Mouse (Mus musculus) hindbrain, embryonic 11.5 days (tissue): ENCODE data around the gene Ube2h. TPM values are rescaled to one million over a fixed set of nuclear protein-coding genes. Genes with fewer than 3 reads are reported as not detected.

Source experiments
- ATAC-seq: fragments of 200-750 bp; cut with Nextera tagmentation; 2 replicates; pipeline ENCODE4 v1.8.0; 2017; ENCODE audit warnings: mild to moderate bottlenecking, moderate TSS enrichment, moderate library complexity; ENCODE audit not compliant: low FRiP score
- DNase-seq: peaks from one replicate; pipeline ENCODE4 v3.0.0-alpha.2; 2015; ENCODE audit warnings: low spot score
- H3K27ac ChIP-seq: fragments of 300-500 bp; sonication (generic); 2 replicates; pipeline ENCODE4 v1.5.1; 2014; ENCODE audit warnings: mild to moderate bottlenecking, low read depth, low read length
- H3K27me3 ChIP-seq: fragments of 300-500 bp; sonication (generic); 2 replicates; pipeline ENCODE4 v1.6.1; 2014; ENCODE audit warnings: mild to moderate bottlenecking, low read length, moderate library complexity, mixed read lengths; ENCODE audit not compliant: control insufficient read depth, insufficient read depth
- H3K36me3 ChIP-seq: fragments of 300-500 bp; sonication (generic); 2 replicates; pipeline ENCODE4 v1.6.1; 2014; ENCODE audit warnings: mild to moderate bottlenecking, low read length, moderate library complexity, mixed read lengths; ENCODE audit not compliant: control insufficient read depth, insufficient read depth
- H3K4me1 ChIP-seq: fragments of 300-500 bp; sonication (generic); replicated peaks from 2 replicates; pipeline ENCODE4 v1.6.1; 2014; ENCODE audit warnings: low read length, mixed read lengths; ENCODE audit not compliant: control insufficient read depth, insufficient read depth
- H3K4me2 ChIP-seq: fragments of 300-500 bp; sonication (generic); replicated peaks from 2 replicates; pipeline ENCODE4 v1.6.1; 2014; ENCODE audit warnings: mild to moderate bottlenecking, low read depth, low read length
- H3K4me3 ChIP-seq: fragments of 300-500 bp; sonication (generic); 2 replicates; pipeline ENCODE4 v1.5.1; 2014; ENCODE audit warnings: low read depth, low read length
- H3K9ac ChIP-seq: fragments of 300-500 bp; sonication (generic); 2 replicates; pipeline ENCODE4 v1.6.1; 2014; ENCODE audit warnings: low read depth, low read length
- H3K9me3 ChIP-seq: fragments of 300-500 bp; sonication (generic); 2 replicates; pipeline ENCODE4 v1.6.1; 2016; ENCODE audit warnings: low read length; ENCODE audit not compliant: control insufficient read depth
- WGBS: fragments of 180-500 bp; shearing (Covaris S2); extraction: QIAGEN DNeasy Blood & Tissue Kit; methylation state at CpG from one replicate; pipeline ENCODE4 v1.1.7; 2014; 5-methylcytosine and 5-hydroxymethylcytosine counted together
- polyA plus RNA-seq: library from polyadenylated mRNA; unstranded; fragments of >200 nt; fragmentation: Nextera tagmentation; extraction: Ambion mirVana; gene quantifications from 2 replicates; pipeline ENCODE4 v1.2.1, GENCODE M21; 2014

Ube2h gene
- polyA plus RNA-seq, 1 experiment from 2014 or later: 56.1 TPM

GRCm38 (mm10) chr6:30269846-30270245, 34.5 kb downstream of the Ube2h start:
- DNase-seq: no peak

DNA sequence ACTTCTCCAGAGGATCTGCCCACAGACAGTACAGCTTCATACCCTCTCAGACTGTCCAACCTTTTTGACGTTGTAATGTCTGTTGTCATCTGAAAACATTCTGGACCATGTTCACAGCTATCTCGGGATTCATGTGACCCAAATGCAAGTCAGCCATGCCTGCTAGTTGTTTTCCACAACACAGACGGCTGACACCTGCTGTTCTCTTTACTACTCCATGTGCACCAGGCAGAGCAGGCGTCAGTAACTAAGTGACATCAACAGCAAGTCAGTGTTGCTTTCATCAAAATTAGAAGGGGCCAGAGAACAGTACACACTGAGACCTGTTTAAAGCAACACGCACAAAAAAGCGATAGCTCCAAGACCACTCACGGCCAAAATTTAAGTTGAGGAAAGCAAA, 36.9 kb downstream of the Ube2h start:
- H3K4me3 ChIP-seq: no peak overlapping the region
- H3K27me3 ChIP-seq: no peaks in the 10 kb centered on the region
- DNase-seq (no peak), ATAC-seq (no peak)
- peaks cover 4% of the 10 kb centered on the region; the same call in 1 of the 2 replicates for H3K36me3 ChIP-seq
- 96% methylated on average over 7 of the region's 7 CpGs for WGBS
- H3K4me2 ChIP-seq: no peak overlapping the region
- H3K9me3 ChIP-seq: no peaks in the 10 kb centered on the region
- no peaks in the 10 kb centered on the region for H3K4me1 ChIP-seq
- no peak overlapping the region for H3K9ac ChIP-seq
- H3K27ac ChIP-seq: no peak overlapping the region

More at GRCm38 (mm10) chr6:30269846-30270245, 34.5 kb downstream of the Ube2h start:
- Histone ChIP-seq H3K4me2 (no peak overlapping the region), H3K27ac (no peak overlapping the region), H3K4me1 (0 out of 2 replicates have a peak, but pooled peaks cover 3% of the 10 kb centered on the region), H3K9ac (no peak overlapping the region), H3K4me3 (no peak overlapping the region), H3K27me3 (no peaks in the 10 kb centered on the region), H3K36me3 (peaks cover 4% of the 10 kb centered on the region; the same call in 1 of the 2 replicates), H3K9me3 (no peaks in the 10 kb centered on the region)
- 86% methylated on average over 5 of the region's 5 CpGs for WGBS
- no peak for ATAC-seq

DNA sequence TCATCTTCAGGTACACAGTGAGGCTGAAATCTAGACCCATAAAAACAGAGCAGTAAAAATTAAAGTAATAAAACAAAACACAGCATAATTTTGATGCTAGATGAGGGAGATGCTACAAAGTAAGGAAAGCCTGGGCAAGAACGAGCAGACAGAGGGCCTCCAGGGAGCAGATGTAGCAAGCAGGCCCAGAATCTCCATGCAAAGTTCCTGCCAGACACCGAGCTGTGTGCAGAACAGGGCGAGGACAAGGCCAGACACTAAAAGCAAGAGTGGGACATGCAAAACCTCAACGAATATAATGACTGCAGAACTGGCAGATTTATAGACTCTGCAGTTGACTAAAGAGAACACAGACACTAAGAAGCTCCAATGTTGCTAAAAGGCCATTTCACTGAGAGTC, 38.9 kb downstream of the Ube2h start:
- H3K27ac ChIP-seq: no peak overlapping the region
- H3K4me1 ChIP-seq: no peaks in the 10 kb centered on the region
- 91% methylated on average over 4 of the region's 4 CpGs for WGBS
- H3K27me3 ChIP-seq: no peaks in the 10 kb centered on the region
- no peak overlapping the region for H3K9ac ChIP-seq
- H3K4me2 ChIP-seq: no peak overlapping the region
- DNase-seq (no peak), ATAC-seq (no peak)
- no peak overlapping the region for H3K4me3 ChIP-seq
- H3K36me3 ChIP-seq: peaks cover 4% of the 10 kb centered on the region; the same call in 1 of the 2 replicates
- H3K9me3 ChIP-seq: no peaks in the 10 kb centered on the region

- no peak overlapping the region for H3K27ac ChIP-seq
- WGBS: 94% methylated on average over 4 of the region's 4 CpGs
- H3K36me3 ChIP-seq: peaks cover 6% of the 10 kb centered on the region; the same call in 1 of the 2 replicates
- no peak overlapping the region for H3K4me2 ChIP-seq
- H3K4me1 ChIP-seq: no peaks in the 10 kb centered on the region
- DNase-seq: no peak
- H3K4me3 ChIP-seq: no peak overlapping the region
- no peak overlapping the region for H3K9ac ChIP-seq
- no peak for ATAC-seq
- no peaks in the 10 kb centered on the region for H3K9me3 ChIP-seq
- no peaks in the 10 kb centered on the region for H3K27me3 ChIP-seq
Observed at GRCm38 (mm10) chr6:30263053-30263452, 41.3 kb downstream of the Ube2h start.

GRCm38 (mm10) chr6:30259271-30259670, 45.1 kb downstream of the Ube2h start:
- no peaks in the 10 kb centered on the region for H3K4me1 ChIP-seq
- H3K27me3 ChIP-seq: no peaks in the 10 kb centered on the region
- no peak for DNase-seq
- no peak overlapping the region for H3K9ac ChIP-seq
- WGBS: 88% methylated on average over 6 of the region's 6 CpGs
- no peaks in the 10 kb centered on the region for H3K9me3 ChIP-seq
- no peak for ATAC-seq
- H3K27ac ChIP-seq: no peak overlapping the region
- H3K36me3 ChIP-seq: 0 out of 2 replicates have a peak, but pooled peaks cover 2% of the 10 kb centered on the region
- H3K4me2 ChIP-seq: no peak overlapping the region
- no peak overlapping the region for H3K4me3 ChIP-seq

- H3K27me3 ChIP-seq: no peaks in the 10 kb centered on the region
- H3K4me3 ChIP-seq: no peak overlapping the region
- no peak overlapping the region for H3K9ac ChIP-seq
- 89% methylated on average over 1 of the region's 1 CpGs for WGBS
- no peaks in the 10 kb centered on the region for H3K9me3 ChIP-seq
- no peak overlapping the region for H3K27ac ChIP-seq
- no peak overlapping the region for H3K4me2 ChIP-seq
- ATAC-seq: no peak
- no peak for DNase-seq
- 0 out of 2 replicates have a peak, but pooled peaks cover 2% of the 10 kb centered on the region for H3K36me3 ChIP-seq
- H3K4me1 ChIP-seq: no peaks in the 10 kb centered on the region
Observed at GRCm38 (mm10) chr6:30257962-30258361, 46.4 kb downstream of the Ube2h start.

DNA sequence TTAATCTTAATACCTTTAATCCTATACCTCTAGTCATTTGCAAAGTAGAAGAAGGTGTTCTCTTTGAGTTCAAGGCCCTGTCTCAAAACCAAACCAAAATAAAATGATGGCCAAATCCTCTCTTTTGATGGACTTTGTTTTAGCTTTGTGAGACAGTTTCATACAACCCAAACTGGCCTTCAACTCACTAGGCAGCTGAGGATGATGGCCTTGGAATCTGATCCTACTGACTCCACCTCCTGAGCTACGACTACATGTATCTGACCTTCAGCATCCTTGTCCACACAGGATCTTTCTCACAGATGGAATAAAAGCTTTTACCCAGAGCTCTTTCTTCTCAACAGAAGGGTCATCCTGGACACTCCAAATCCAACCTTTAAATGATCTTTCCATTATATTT, 48.5 kb downstream of the Ube2h start:
- Histone ChIP-seq H3K4me3 (no peak overlapping the region), H3K4me2 (no peak overlapping the region), H3K4me1 (no peaks in the 10 kb centered on the region), H3K9ac (no peak overlapping the region), H3K9me3 (no peaks in the 10 kb centered on the region), H3K27me3 (no peaks in the 10 kb centered on the region), H3K27ac (no peak overlapping the region), H3K36me3 (0 out of 2 replicates have a peak, but pooled peaks cover 2% of the 10 kb centered on the region)
- 100% methylated on average over 1 of the region's 1 CpGs for WGBS
- DNase-seq (no peak), ATAC-seq (no peak)

DNA sequence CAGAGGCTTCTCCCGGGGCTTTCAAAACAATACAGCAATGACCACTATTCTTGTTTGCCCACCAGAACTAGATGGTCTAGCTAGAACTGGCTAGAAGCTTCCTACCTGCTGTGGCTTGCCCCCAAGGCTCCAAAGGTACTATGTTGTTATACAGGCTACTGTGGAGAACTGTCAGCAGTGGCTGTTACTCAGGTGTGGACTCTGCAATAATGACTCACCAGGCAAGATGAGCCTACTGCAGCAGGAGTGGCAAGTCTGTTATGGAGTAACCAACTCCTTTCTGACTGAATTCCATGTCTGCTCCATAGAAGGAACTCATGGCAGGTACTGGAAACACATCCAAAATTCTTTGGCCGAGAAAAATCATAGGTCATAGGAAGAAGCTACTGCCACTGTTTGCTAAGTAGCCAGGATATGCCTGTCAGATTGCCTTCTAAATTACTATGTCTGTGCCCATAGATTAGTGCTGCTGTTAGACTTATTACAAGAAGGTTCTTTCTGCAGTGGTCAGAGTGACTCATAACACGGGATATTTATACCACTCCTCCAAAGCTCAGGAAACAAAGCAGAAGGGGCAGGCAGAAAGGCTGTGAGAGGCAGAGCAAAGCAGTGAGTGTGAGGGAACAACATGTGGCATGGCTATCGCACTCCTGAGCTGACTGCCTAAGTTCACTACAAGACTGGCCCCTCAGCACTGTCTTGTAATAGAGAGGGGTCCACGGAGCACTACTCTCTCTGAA, 51.9 kb downstream of the Ube2h start:
- Histone ChIP-seq H3K4me1 (no peaks in the 10 kb centered on the region), H3K9ac (no peak overlapping the region), H3K36me3 (no peaks in the 10 kb centered on the region), H3K27ac (no peak overlapping the region), H3K9me3 (no peaks in the 10 kb centered on the region), H3K4me3 (no peak overlapping the region), H3K4me2 (no peak overlapping the region), H3K27me3 (no peaks in the 10 kb centered on the region)
- ATAC-seq (no peak), DNase-seq (no peak)
- 95% methylated on average over 5 of the region's 5 CpGs for WGBS

DNA sequence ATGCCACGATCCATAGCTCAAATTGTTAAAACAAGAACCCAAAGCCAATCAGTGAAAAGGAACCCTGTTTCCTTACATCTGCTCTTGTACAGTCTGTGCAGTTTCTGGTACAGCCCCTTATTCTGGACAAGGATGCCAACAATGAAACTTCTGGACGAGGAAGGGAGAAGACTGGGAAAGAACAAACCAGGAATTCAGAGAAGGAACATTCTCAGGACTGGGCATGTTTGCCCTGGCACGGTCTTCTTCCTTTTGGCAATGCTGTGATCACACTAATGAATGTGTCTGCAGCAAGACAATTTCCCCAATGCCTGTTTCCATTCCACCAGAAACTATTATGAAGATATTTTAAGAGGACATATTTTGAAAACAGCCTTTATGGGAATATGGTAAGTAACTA, 55.6 kb downstream of the Ube2h start:
- no peak overlapping the region for H3K4me3 ChIP-seq
- H3K36me3 ChIP-seq: no peaks in the 10 kb centered on the region
- 91% methylated on average over 3 of the region's 3 CpGs for WGBS
- ATAC-seq (no peak), DNase-seq (no peak)
- H3K27ac ChIP-seq: no peak overlapping the region
- no peaks in the 10 kb centered on the region for H3K9me3 ChIP-seq
- H3K9ac ChIP-seq: no peak overlapping the region
- H3K4me2 ChIP-seq: no peak overlapping the region
- H3K27me3 ChIP-seq: no peaks in the 10 kb centered on the region
- no peaks in the 10 kb centered on the region for H3K4me1 ChIP-seq
